Mouse (Mus musculus) lung, postnatal 0 days (tissue): Measurements from ENCODE around the gene Edrf1. TPM values are rescaled to one million over a fixed set of nuclear protein-coding genes. Genes with fewer than 3 reads are reported as not detected.

Source experiments
- ATAC-seq: fragments of 200-750 bp; cut with Nextera tagmentation; 2 replicates; pipeline ENCODE4 v1.8.0; 2017; ENCODE audit warnings: moderate library complexity
- DNase-seq: peaks from one replicate; pipeline ENCODE4 v3.0.0-alpha.2; 2016; ENCODE audit warnings: low spot score
- H3K27ac ChIP-seq: fragments of 300-500 bp; sonication (generic); 2 replicates; pipeline ENCODE4 v1.5.1; 2014; ENCODE audit warnings: antibody characterized with exemption, mild to moderate bottlenecking, low read length, mixed read lengths
- H3K27me3 ChIP-seq: fragments of 300-500 bp; sonication (generic); replicated peaks from 2 replicates; pipeline ENCODE4 v1.6.1; 2014; ENCODE audit warnings: low read length, mixed read lengths; ENCODE audit not compliant: insufficient read depth
- H3K36me3 ChIP-seq: fragments of 300-500 bp; sonication (generic); 2 replicates; pipeline ENCODE4 v1.6.1; 2014; ENCODE audit warnings: low read length, mixed read lengths; ENCODE audit not compliant: insufficient read depth
- H3K4me1 ChIP-seq: fragments of 300-500 bp; sonication (generic); 2 replicates; pipeline ENCODE4 v1.6.1; 2014; ENCODE audit warnings: antibody characterized with exemption, low read depth, low read length, mixed read lengths; ENCODE audit not compliant: insufficient read depth
- H3K4me2 ChIP-seq: fragments of 300-500 bp; sonication (generic); replicated peaks from 2 replicates; pipeline ENCODE4 v1.6.1; 2014; ENCODE audit warnings: low read depth, mild to moderate bottlenecking, low read length, moderate library complexity, mixed read lengths
- H3K4me3 ChIP-seq: fragments of 300-500 bp; sonication (generic); 2 replicates; pipeline ENCODE4 v1.5.1; 2014; ENCODE audit warnings: low read depth, low read length
- H3K9ac ChIP-seq: fragments of 300-500 bp; sonication (generic); replicated peaks from 2 replicates; pipeline ENCODE4 v1.6.1; 2014; ENCODE audit warnings: low read depth, mild to moderate bottlenecking
- H3K9me3 ChIP-seq: fragments of 300-500 bp; sonication (generic); 2 replicates; pipeline ENCODE4 v1.6.1; 2016; ENCODE audit warnings: low read length, mixed read lengths
- CTCF ChIP-seq: IDR thresholded peaks from 2 replicates; pipeline ENCODE4 v1.5.1; 2016; ENCODE audit warnings: antibody characterized with exemption, mild to moderate bottlenecking
- EP300 ChIP-seq: IDR thresholded peaks from 2 replicates; pipeline ENCODE4 v1.6.1; 2016; ENCODE audit warnings: antibody characterized with exemption, mild to moderate bottlenecking, control low read depth
- WGBS: fragments of 180-500 bp; shearing (Covaris S2); extraction: QIAGEN DNeasy Blood & Tissue Kit; methylation state at CpG from one replicate; pipeline ENCODE4 v1.1.7; 2014; 5-methylcytosine and 5-hydroxymethylcytosine counted together
- polyA plus RNA-seq: library from polyadenylated mRNA; unstranded; fragments of >200 nt; fragmentation: Nextera tagmentation; extraction: Ambion mirVana; gene quantifications from 2 replicates; pipeline ENCODE4 v1.2.1, GENCODE M21; 2015

Edrf1 gene
- polyA plus RNA-seq, 1 experiment from 2014 or later: 10.0 TPM

DNA sequence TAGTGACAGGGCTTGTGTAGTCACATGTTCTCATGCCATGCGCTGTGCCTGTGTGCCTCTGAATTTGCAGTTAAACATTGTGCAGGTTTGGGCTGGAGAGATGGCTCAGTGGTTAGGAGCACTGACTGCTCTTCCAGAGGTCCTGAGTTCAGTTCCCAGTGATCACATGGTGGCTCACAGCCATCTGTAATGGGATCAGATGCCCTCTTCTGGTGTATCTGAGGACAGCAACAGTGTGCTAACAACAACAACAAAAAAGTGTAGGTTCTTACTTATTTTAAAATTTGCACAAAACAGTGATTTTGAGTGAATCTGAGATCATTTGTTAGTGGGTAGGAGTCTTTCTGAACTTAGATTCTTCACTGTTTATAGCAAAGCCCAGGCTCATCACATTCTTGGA, 81.2 kb downstream of the Edrf1 start:
- 100% methylated on average over 1 of the region's 1 CpGs for WGBS
- TF ChIP-seq CTCF (peak; percentile 33; the same call in 1 of the 2 replicates), EP300 (no peak)

GRCm38 (mm10) chr7:133720616-133721015, 83.3 kb downstream of the Edrf1 start:
- Histone ChIP-seq H3K4me3 (no peak overlapping the region), H3K27ac (no peak overlapping the region), H3K27me3 (no peaks in the 10 kb centered on the region), H3K36me3 (peaks cover 47% of the 10 kb centered on the region), H3K9me3 (no peaks in the 10 kb centered on the region), H3K4me1 (no peaks in the 10 kb centered on the region), H3K4me2 (no peak overlapping the region), H3K9ac (no peak overlapping the region)
- ATAC-seq (no peak), DNase-seq (no peak)
- WGBS: 88% methylated on average over 11 of the region's 11 CpGs
- no peak for TF ChIP-seq EP300
- no peak for TF ChIP-seq CTCF

More for the DNA sequence above, 81.2 kb downstream of the Edrf1 start:
- no peak overlapping the region for H3K9ac ChIP-seq
- no peaks in the 10 kb centered on the region for H3K9me3 ChIP-seq
- no peak overlapping the region for H3K4me3 ChIP-seq
- peaks cover 51% of the 10 kb centered on the region for H3K36me3 ChIP-seq
- H3K27me3 ChIP-seq: no peaks in the 10 kb centered on the region
- no peak overlapping the region for H3K27ac ChIP-seq
- ATAC-seq (no peak), DNase-seq (no peak)
- H3K4me2 ChIP-seq: no peak overlapping the region
- no peaks in the 10 kb centered on the region for H3K4me1 ChIP-seq

Other genes with a start within 250 kb of the Edrf1 start
- not detected in 2 replicates for gene Tex36, start 35.4 kb upstream of the Edrf1 start, polyA plus RNA-seq
- 0.14 TPM in 1 of 2 replicates, not detected in the other for gene Mmp21, start 42.5 kb downstream of the Edrf1 start, polyA plus RNA-seq
- 90.8 TPM in 2 replicates for gene Bccip, start 71.8 kb downstream of the Edrf1 start, polyA plus RNA-seq
- 12.9 and 18.3 TPM in 2 replicates for gene Uros, start 72.5 kb downstream of the Edrf1 start, polyA plus RNA-seq
- 6.8 and 6.9 TPM in 2 replicates for gene Fank1, start 139.3 kb downstream of the Edrf1 start, polyA plus RNA-seq
- gene Dhx32, start 145.2 kb downstream of the Edrf1 start, polyA plus RNA-seq: 22.0 and 25.1 TPM in 2 replicates